Comparison of ENCODE assay signal across 9 mouse cellular contexts in genomic region chr6:120914911-120915648, GRCm38 (mm10). TPM values are rescaled to one million over a fixed set of nuclear protein-coding genes. Genes with fewer than 3 reads are reported as not detected.
DNase-seq lines count a peak whose midpoint lies in the region; ATAC-seq and TF ChIP-seq lines count a peak whose summit lies in the region.
"Had no signal": no experiment of that assay in that cellular context is flagged by ENCODE, and none has a peak within 500 bp of the region (broad histone marks: within the 10 kb centered on the region; RNA-seq: fewer than 3 reads in every experiment).

No protein-coding gene starts in this region.

- no peak overlapping the region for H3K27ac ChIP-seq in thymus, adult 2 months (ENCODE audit: control insufficient read depth, insufficient read depth, low read length)
- H3K27ac ChIP-seq: embryonic facial prominence, embryonic 12.5 days had no signal

- 14% methylated on average over 9 of the region's 9 CpGs for WGBS in thymus, adult 2 months

- H3K4me1 ChIP-seq in thymus, adult 2 months (replicated peaks; ENCODE audit: control insufficient read depth, insufficient read depth, low read length) = peaks cover 45% of the 10 kb centered on the region
- H3K4me1 ChIP-seq: embryonic facial prominence, embryonic 12.5 days had no signal

- ATAC-seq in erythroid progenitor cell, adult 5-6 weeks (replicated peaks; ENCODE audit: low FRiP score, poor library complexity, severe bottlenecking) = peak; percentile 80
- ATAC-seq in megakaryocyte-erythroid progenitor cell, adult 5-6 weeks (replicated peaks; ENCODE audit: low FRiP score, low TSS enrichment, poor library complexity, severe bottlenecking) = peak; percentile 80

- no peaks in the 10 kb centered on the region for H3K36me3 ChIP-seq in thymus, adult 2 months (ENCODE audit: control insufficient read depth, insufficient read depth, low read length)
- H3K36me3 ChIP-seq: embryonic facial prominence, embryonic 12.5 days had no signal

- DNase-seq in gastrocnemius, postnatal 10 days = peak; percentile 32
- DNase-seq in gastrocnemius, adult 8-10 months (ENCODE audit: low spot score in 2 of 2) = no peak
- DNase-seq in MN1 (ENCODE audit: low spot score) = peak; percentile 16
- peak; percentile 68 for DNase-seq in kidney, postnatal 14 days
- DNase-seq in thymus, adult 2 months = peak; percentile 70
- no peak for DNase-seq in left cerebral cortex, postnatal 36 days (ENCODE audit: low spot score in 2 of 2)

- H3K4me3 ChIP-seq in thymus, adult 2 months (ENCODE audit: control insufficient read depth, insufficient read depth, low read length) = peak overlapping the region; percentile 16

- TF ChIP-seq POLR2A in thymus, adult 2 months (IDR thresholded peaks at IDR 0.05; ENCODE audit: control insufficient read depth, extremely low read depth, insufficient read depth, low read length, poor library complexity) = no peak

- intact Hi-C loops in left cerebral cortex, postnatal 36 days (cut with DNase I) = no loop called here

- no peaks in the 10 kb centered on the region for H3K27me3 ChIP-seq in thymus, adult 2 months (ENCODE audit: control insufficient read depth, insufficient read depth, low read length)

- TF ChIP-seq CTCF in thymus, adult 2 months (IDR thresholded peaks at IDR 0.05; ENCODE audit: borderline replicate concordance, control insufficient read depth, extremely low read depth, insufficient read depth, low read length, poor library complexity) = 0 out of 2 replicates have a peak, but pooled peaks have one; percentile 36

RNA-seq across cellular contexts. Expression of gene Bid, which starts 1.6 kb away (rescaled TPM):
- total RNA-seq in gastrocnemius, postnatal 10 days (2021) = 1 to 10 TPM; 2.7 to 3.2 TPM
- total RNA-seq in gastrocnemius, adult 8-10 months (2022) = under 1 TPM; 0.31 to 0.76 (median 0.66) TPM
- 9.6 and 11.5 TPM in 2 replicates for total RNA-seq in erythroid progenitor cell, adult 5-6 weeks (2015; ENCODE audit: low replicate concordance)
- total RNA-seq in erythroid progenitor cell, adult 5-6 weeks (2017; ENCODE audit: low replicate concordance) = 6.3 and 7.7 TPM in 2 replicates
- total RNA-seq in megakaryocyte-erythroid progenitor cell, adult 5-6 weeks (2014; fragmentation: Nextera tagmentation) = 55.4 TPM in 2 replicates
- 23.7 and 25.8 TPM in 2 replicates for total RNA-seq in megakaryocyte-erythroid progenitor cell, adult 5-6 weeks (2017)
- 36.5 and 43.1 TPM in 2 replicates for polyA plus RNA-seq in thymus, adult 2 months (2012; rRNA removed)
- total RNA-seq in left cerebral cortex, postnatal 36 days (2021) = 10 to 100 TPM in 1 of 2 experiments, 1 to 10 TPM in 1; 10.0 to 12.4 TPM

Comparison
In these comparisons a context has a peak if more than half of its experiments do, and no peak if none do; other contexts are left out.
1. DNase-seq: peak in gastrocnemius, postnatal 10 days (single experiment), MN1 (single experiment), kidney, postnatal 14 days (single experiment) and thymus, adult 2 months (single experiment); none in gastrocnemius, adult 8-10 months (0 of 2) and left cerebral cortex, postnatal 36 days (0 of 2).